Mouse (Mus musculus) lung, postnatal 0 days (tissue): ENCODE data around the gene Snta1.

Source experiments
- CTCF ChIP-seq: IDR thresholded peaks from 2 replicates; pipeline ENCODE4 v1.5.1; 2016; ENCODE audit warnings: antibody characterized with exemption, mild to moderate bottlenecking
- EP300 ChIP-seq: IDR thresholded peaks from 2 replicates; pipeline ENCODE4 v1.6.1; 2016; ENCODE audit warnings: antibody characterized with exemption, mild to moderate bottlenecking, control low read depth

GRCm38 (mm10) chr2:154456621-154457020 lies 48.7 kb upstream of the Snta1 start:
- TF ChIP-seq CTCF (no peak), EP300 (no peak)
